In the genomic region with DNA sequence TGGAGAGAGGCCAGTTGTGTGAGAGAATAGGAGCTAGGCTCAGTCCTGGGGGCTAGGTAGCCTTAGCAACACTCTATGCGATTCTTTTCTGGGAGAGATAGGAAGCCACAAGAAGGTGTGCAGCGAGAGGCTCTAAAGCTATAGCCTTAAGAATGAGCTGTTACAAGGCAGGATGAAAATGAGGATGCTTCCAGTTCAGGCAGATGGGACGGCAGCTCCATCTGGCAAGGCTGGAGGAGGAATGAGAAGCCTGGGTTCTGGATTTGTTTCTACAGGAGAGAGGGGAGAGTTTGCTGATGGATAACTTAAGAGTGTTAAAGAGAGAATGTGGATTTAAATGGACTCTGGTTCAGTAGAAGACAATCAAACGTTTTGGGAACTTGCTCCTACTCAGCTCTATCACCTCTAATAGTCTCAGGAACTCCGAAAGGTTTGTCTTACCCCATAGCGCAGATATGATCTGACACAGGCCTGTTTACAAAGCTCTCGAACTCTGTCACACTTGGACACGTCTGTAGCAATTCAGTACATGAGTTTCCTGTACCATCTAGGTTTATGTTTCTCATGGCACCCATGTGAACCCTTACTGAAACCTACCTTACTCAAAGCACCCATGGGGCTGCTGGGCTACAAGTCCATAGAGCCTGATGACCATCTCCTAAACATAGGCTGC, we compare ENCODE assay signal across 16 mouse cellular contexts.
A peak's percentile ranks its signal among the peaks of the same experiment; 100 is the strongest.
DNase-seq lines count a peak whose midpoint lies in the region; TF ChIP-seq lines count a peak whose summit lies in the region.
"Had no signal": no experiment of that assay in that cellular context is flagged by ENCODE, and none has a peak within 500 bp of the region (broad histone marks: within the 10 kb centered on the region; RNA-seq: fewer than 3 reads in every experiment).

No protein-coding gene starts in this region.

- no peak for TF ChIP-seq CTCF in cortical plate, adult 2 months (IDR thresholded peaks at IDR 0.05; ENCODE audit: extremely low read depth, insufficient read depth, low read length)

- H3K4me3 ChIP-seq in cortical plate, adult 2 months (ENCODE audit: insufficient read depth, low read length) = no peak overlapping the region
- H3K4me3 ChIP-seq: forebrain, embryonic 12.5 days; gastrocnemius, adult 2 months had no signal

- H3K4me1 ChIP-seq in cortical plate, adult 2 months (ENCODE audit: control insufficient read depth, insufficient read depth, low read length) = peaks cover 5% of the 10 kb centered on the region; the same call in 1 of the 2 replicates
- H3K4me1 ChIP-seq: forebrain, embryonic 12.5 days had no signal

- DNase-seq in heart, adult 11 months = peak; percentile 65
- DNase-seq in heart, postnatal 36 days = no peak
- peak; percentile 9 for DNase-seq in layer of hippocampus, adult 9-10 months (ENCODE audit: low spot score)
- DNase-seq in right cerebral cortex, adult 2 months (ENCODE audit: low spot score in 2 of 2) = peak; percentile 17 to 27
- no peak for DNase-seq in retina, embryonic 14.5 days (ENCODE audit: low spot score)
- no peak for DNase-seq in cerebellum, postnatal 14 days
- DNase-seq: adrenal gland, postnatal 25 days; B cell, adult 2 months; cerebellum, adult 9-11 months; gastrocnemius, adult 2 months; kidney, adult 9 months; kidney, postnatal 4 days; liver, postnatal 0 days; thymus, adult 18-20 months had no signal

- no peak for TF ChIP-seq POLR2A in cortical plate, adult 2 months (IDR thresholded peaks at IDR 0.05; ENCODE audit: extremely low read depth, insufficient read depth, low read length)

- intact Hi-C loops in heart, postnatal 36 days (cut with DNase I) = no loop called here

- H3K27ac ChIP-seq in cortical plate, adult 2 months (ENCODE audit: insufficient read depth, low read length) = peak overlapping the region; percentile 60; the same call in 1 of the 2 replicates
- H3K27ac ChIP-seq: forebrain, embryonic 12.5 days; gastrocnemius, adult 2 months had no signal

Comparison
In these comparisons a context has a peak if more than half of its experiments do, and no peak if none do; other contexts are left out.
1. DNase-seq: peak in heart, adult 11 months (single experiment), layer of hippocampus, adult 9-10 months (single experiment) and right cerebral cortex, adult 2 months (2 of 2); none in heart, postnatal 36 days (0 of 2), retina, embryonic 14.5 days (single experiment) and cerebellum, postnatal 14 days (0 of 2).